Mouse (Mus musculus) heart, embryonic 12.5 days (tissue): Measurements from ENCODE around the gene Nlgn3. TPM values are rescaled to one million over a fixed set of nuclear protein-coding genes. Genes with fewer than 3 reads are reported as not detected.
A peak's percentile ranks its signal among the peaks of the same experiment; 100 is the strongest.

Source experiments
- ATAC-seq: fragments of 200-750 bp; cut with Nextera tagmentation; 2 replicates; pipeline ENCODE4 v1.8.0; 2017; ENCODE audit warnings: moderate TSS enrichment, moderate library complexity; ENCODE audit not compliant: insufficient number of reproducible peaks, low FRiP score
- H3K27ac ChIP-seq: fragments of 300-500 bp; sonication (generic); 2 replicates; pipeline ENCODE4 v1.5.1; 2016; ENCODE audit warnings: mild to moderate bottlenecking, moderate library complexity; ENCODE audit not compliant: poor library complexity, severe bottlenecking
- H3K27me3 ChIP-seq: fragments of 300-500 bp; sonication (generic); replicated peaks from 2 replicates; pipeline ENCODE4 v1.6.1; 2016; ENCODE audit warnings: mild to moderate bottlenecking, moderate library complexity
- H3K36me3 ChIP-seq: fragments of 300-500 bp; sonication (generic); 2 replicates; pipeline ENCODE4 v1.6.1; 2016; ENCODE audit warnings: mild to moderate bottlenecking, moderate library complexity
- H3K4me1 ChIP-seq: fragments of 300-500 bp; sonication (generic); replicated peaks from 2 replicates; pipeline ENCODE4 v1.6.1; 2016; ENCODE audit warnings: mild to moderate bottlenecking
- H3K4me2 ChIP-seq: fragments of 300-500 bp; sonication (generic); 2 replicates; pipeline ENCODE4 v1.6.1; 2016; ENCODE audit warnings: mild to moderate bottlenecking, moderate library complexity
- H3K4me3 ChIP-seq: fragments of 300-500 bp; sonication (generic); 2 replicates; pipeline ENCODE4 v1.5.1; 2016; ENCODE audit warnings: mild to moderate bottlenecking
- H3K9ac ChIP-seq: fragments of 300-500 bp; sonication (generic); 2 replicates; pipeline ENCODE4 v1.6.1; 2016; ENCODE audit warnings: mild to moderate bottlenecking, moderate library complexity
- H3K9me3 ChIP-seq: fragments of 300-500 bp; sonication (generic); replicated peaks from 2 replicates; pipeline ENCODE4 v1.6.1; 2016; ENCODE audit warnings: mild to moderate bottlenecking, moderate library complexity
- WGBS: fragments of 180-500 bp; shearing (Covaris S2); methylation state at CpG from one replicate; pipeline ENCODE4 v1.1.7; 2016; 5-methylcytosine and 5-hydroxymethylcytosine counted together
- polyA plus RNA-seq: library from polyadenylated mRNA; unstranded; fragments of >200 nt; fragmentation: Nextera tagmentation; extraction: Ambion mirVana; gene quantifications from 2 replicates; pipeline ENCODE4 v1.2.1, GENCODE M21; 2016

Nlgn3 gene
- polyA plus RNA-seq, 1 experiment from 2014 or later: 2.2 TPM

- ATAC-seq: peak; percentile 97
- H3K27ac ChIP-seq: peak within 1 kb of the TSS; percentile 77
- H3K9me3 ChIP-seq: no peaks in the 10 kb centered on the region
- H3K9ac ChIP-seq: peak within 1 kb of the TSS; percentile 89
- peak within 1 kb of the TSS; percentile 62 for H3K4me2 ChIP-seq
- H3K27me3 ChIP-seq: no peaks in the 10 kb centered on the region
- 12% methylated on average over 54 of the region's 54 CpGs for WGBS
- H3K4me1 ChIP-seq: peaks cover 8% of the 10 kb centered on the region; the same call in 1 of the 2 replicates
- peak within 1 kb of the TSS; percentile 71 for H3K4me3 ChIP-seq
- peaks cover 36% of the 10 kb centered on the region for H3K36me3 ChIP-seq
These were observed 24.9 kb upstream of the Nlgn3 start, which contains the start of gene Med12 for GRCm38 (mm10) chrX:101273875-101274738. Med12 (plus strand) TSS chrX:101274030.

- WGBS: 80% methylated on average over 6 of the region's 6 CpGs
- Histone ChIP-seq H3K4me2 (no peak overlapping the region), H3K36me3 (peaks cover 85% of the 10 kb centered on the region), H3K27me3 (0 out of 2 replicates have a peak, but pooled peaks cover 2% of the 10 kb centered on the region), H3K9ac (no peak overlapping the region), H3K4me3 (no peak overlapping the region), H3K27ac (no peak overlapping the region), H3K9me3 (no peaks in the 10 kb centered on the region), H3K4me1 (peaks cover 5% of the 10 kb centered on the region; the same call in 1 of the 2 replicates)
- no peak for ATAC-seq
These were observed 16.2 kb upstream of the Nlgn3 start for GRCm38 (mm10) chrX:101282813-101283212.

GRCm38 (mm10) chrX:101285534-101285933 is 13.4 kb upstream of the Nlgn3 start:
- Histone ChIP-seq H3K4me3 (no peak overlapping the region), H3K27ac (no peak overlapping the region), H3K36me3 (peaks cover 90% of the 10 kb centered on the region), H3K4me2 (no peak overlapping the region), H3K4me1 (peaks cover 7% of the 10 kb centered on the region; the same call in 1 of the 2 replicates), H3K9me3 (no peaks in the 10 kb centered on the region), H3K9ac (no peak overlapping the region), H3K27me3 (0 out of 2 replicates have a peak, but pooled peaks cover 2% of the 10 kb centered on the region)
- WGBS: 20% methylated on average over 6 of the region's 6 CpGs
- ATAC-seq: no peak

GRCm38 (mm10) chrX:101285953-101286670 is 12.9 kb upstream of the Nlgn3 start:
- H3K36me3 ChIP-seq: peaks cover 90% of the 10 kb centered on the region
- no peaks in the 10 kb centered on the region for H3K9me3 ChIP-seq
- no peak overlapping the region for H3K4me2 ChIP-seq
- H3K27ac ChIP-seq: no peak overlapping the region
- H3K4me3 ChIP-seq: no peak overlapping the region
- peaks cover 7% of the 10 kb centered on the region; the same call in 1 of the 2 replicates for H3K4me1 ChIP-seq
- ATAC-seq: no peak
- H3K9ac ChIP-seq: no peak overlapping the region
- 85% methylated on average over 14 of the region's 14 CpGs for WGBS
- H3K27me3 ChIP-seq: 0 out of 2 replicates have a peak, but pooled peaks cover 2% of the 10 kb centered on the region

- Histone ChIP-seq H3K36me3 (peaks cover 90% of the 10 kb centered on the region), H3K9me3 (no peaks in the 10 kb centered on the region), H3K4me1 (peaks cover 7% of the 10 kb centered on the region; the same call in 1 of the 2 replicates), H3K4me2 (no peak overlapping the region), H3K27me3 (no peaks in the 10 kb centered on the region), H3K27ac (0 out of 2 replicates have a peak overlapping the region, but pooled peaks have one; percentile 47), H3K9ac (no peak overlapping the region), H3K4me3 (no peak overlapping the region)
- peak; percentile 90 for ATAC-seq
- 47% methylated on average over 3 of the region's 3 CpGs for WGBS
These were observed 11.4 kb upstream of the Nlgn3 start for GRCm38 (mm10) chrX:101287543-101287942.

GRCm38 (mm10) chrX:101288432-101288831 is 10.5 kb upstream of the Nlgn3 start:
- H3K27ac ChIP-seq: no peak overlapping the region
- H3K4me2 ChIP-seq: no peak overlapping the region
- H3K4me1 ChIP-seq: peaks cover 7% of the 10 kb centered on the region; the same call in 1 of the 2 replicates
- no peak overlapping the region for H3K9ac ChIP-seq
- H3K4me3 ChIP-seq: no peak overlapping the region
- 86% methylated on average over 6 of the region's 6 CpGs for WGBS
- H3K9me3 ChIP-seq: no peaks in the 10 kb centered on the region
- peaks cover 90% of the 10 kb centered on the region for H3K36me3 ChIP-seq
- H3K27me3 ChIP-seq: no peaks in the 10 kb centered on the region
- ATAC-seq: no peak

GRCm38 (mm10) chrX:101289037-101289436 is 9.9 kb upstream of the Nlgn3 start:
- no peak for ATAC-seq
- WGBS: 81% methylated on average over 7 of the region's 7 CpGs
- Histone ChIP-seq H3K4me3 (no peak overlapping the region), H3K4me2 (no peak overlapping the region), H3K27ac (no peak overlapping the region), H3K4me1 (peaks cover 7% of the 10 kb centered on the region; the same call in 1 of the 2 replicates), H3K36me3 (peaks cover 90% of the 10 kb centered on the region), H3K27me3 (no peaks in the 10 kb centered on the region), H3K9me3 (no peaks in the 10 kb centered on the region), H3K9ac (no peak overlapping the region)

GRCm38 (mm10) chrX:101290111-101290510 is 8.9 kb upstream of the Nlgn3 start:
- Histone ChIP-seq H3K4me1 (peaks cover 7% of the 10 kb centered on the region; the same call in 1 of the 2 replicates), H3K9me3 (no peaks in the 10 kb centered on the region), H3K4me3 (no peak overlapping the region), H3K27me3 (no peaks in the 10 kb centered on the region), H3K9ac (no peak overlapping the region), H3K27ac (no peak overlapping the region), H3K4me2 (no peak overlapping the region), H3K36me3 (peaks cover 84% of the 10 kb centered on the region)
- 62% methylated on average over 10 of the region's 10 CpGs for WGBS
- no peak; the same call in 1 of the 2 replicates for ATAC-seq

GRCm38 (mm10) chrX:101299473-101300426 is 782 bp downstream of the Nlgn3 start:
- H3K27me3 ChIP-seq: 0 out of 2 replicates have a peak, but pooled peaks cover 9% of the 10 kb centered on the region
- H3K4me1 ChIP-seq: peaks cover 18% of the 10 kb centered on the region; the same call in 1 of the 2 replicates
- WGBS: 17% methylated on average over 13 of the region's 13 CpGs
- H3K4me2 ChIP-seq: peak overlapping the region; percentile 69
- H3K27ac ChIP-seq: no peak overlapping the region
- H3K36me3 ChIP-seq: peaks cover 21% of the 10 kb centered on the region
- H3K4me3 ChIP-seq: peak overlapping the region; percentile 43
- H3K9me3 ChIP-seq: no peaks in the 10 kb centered on the region
- peak overlapping the region; percentile 62 for H3K9ac ChIP-seq
- peak; percentile 31; the same call in 1 of the 2 replicates for ATAC-seq
